Mouse (Mus musculus): Measurements from ENCODE around the gene Trit1. TPM values are rescaled to one million over a fixed set of nuclear protein-coding genes. Genes with fewer than 3 reads are reported as not detected.

Gene Trit1
- polyA plus RNA-seq (2015; fragmentation: Nextera tagmentation; extraction: Ambion mirVana), result 15.6 and 16.7 TPM in 2 replicates

DNA sequence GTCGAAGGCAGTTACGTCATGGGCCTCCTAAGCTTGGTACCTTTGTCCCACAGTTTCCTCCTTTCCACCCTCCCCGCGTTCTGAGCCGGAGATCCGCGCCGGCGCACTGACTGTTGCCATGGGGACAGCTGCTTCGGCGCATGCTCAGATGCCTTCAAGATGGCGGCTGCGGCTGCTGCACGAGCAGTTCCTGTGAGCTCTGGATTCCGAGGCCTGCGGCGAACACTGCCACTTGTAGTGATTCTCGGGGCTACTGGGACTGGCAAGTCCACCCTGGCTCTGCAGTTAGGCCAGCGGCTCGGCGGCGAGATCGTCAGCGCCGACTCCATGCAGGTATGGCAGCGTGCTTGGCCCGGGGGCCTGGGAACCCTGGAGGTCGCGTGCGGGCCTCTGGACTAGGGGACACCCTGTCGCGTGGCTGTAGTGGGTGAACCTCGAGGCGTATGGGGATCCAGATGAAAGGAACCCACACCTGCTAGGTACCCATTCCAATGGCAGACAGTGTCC, at the start of gene Trit1:
Gene Trit1, plus strand, starts transcription at position 147 of the 507 bp plus-strand sequence.
- Histone ChIP-seq H3K36me3 (no peaks in the 10 kb centered on the region; the same call in 1 of the 2 replicates), H3K27ac (peak within 1 kb of the TSS; percentile 83), H3K9ac (peak within 1 kb of the TSS; percentile 70), H3K4me2 (replicated peaks) (peak within 1 kb of the TSS; percentile 68), H3K9me3 (no peaks in the 10 kb centered on the region), H3K4me3 (replicated peaks) (peak within 1 kb of the TSS; percentile 59), H3K27me3 (replicated peaks) (no peaks in the 10 kb centered on the region), H3K4me1 (replicated peaks) (peaks cover 13% of the 10 kb centered on the region)
- under 1% methylated on average over 34 of the region's 34 CpGs for WGBS
- ATAC-seq, result peak; percentile 98

DNA sequence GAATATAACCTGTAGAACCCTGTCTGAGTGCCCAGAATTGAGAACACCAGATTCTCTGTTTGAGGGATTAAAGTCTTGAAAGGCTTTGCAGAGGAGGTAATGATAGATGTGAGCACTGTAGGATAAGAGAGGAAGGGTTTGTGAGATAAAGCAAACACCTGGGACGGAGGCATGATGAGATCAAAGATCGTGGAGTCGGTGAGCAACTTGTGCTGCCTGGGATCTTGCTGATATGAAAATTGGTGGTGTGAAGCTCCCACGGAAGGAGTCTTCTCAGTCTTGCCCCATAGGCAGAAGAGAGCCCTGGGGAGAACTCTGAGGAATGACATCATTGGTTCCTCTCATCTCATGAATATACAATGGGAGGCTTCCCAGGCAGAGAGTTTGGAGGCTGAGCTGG, 48.3 kb upstream of the Trit1 start:
- no peaks in the 10 kb centered on the region for H3K27me3 ChIP-seq (replicated peaks)
- ATAC-seq, result no peak
- WGBS, result 53% methylated on average over 4 of the region's 4 CpGs

DNA sequence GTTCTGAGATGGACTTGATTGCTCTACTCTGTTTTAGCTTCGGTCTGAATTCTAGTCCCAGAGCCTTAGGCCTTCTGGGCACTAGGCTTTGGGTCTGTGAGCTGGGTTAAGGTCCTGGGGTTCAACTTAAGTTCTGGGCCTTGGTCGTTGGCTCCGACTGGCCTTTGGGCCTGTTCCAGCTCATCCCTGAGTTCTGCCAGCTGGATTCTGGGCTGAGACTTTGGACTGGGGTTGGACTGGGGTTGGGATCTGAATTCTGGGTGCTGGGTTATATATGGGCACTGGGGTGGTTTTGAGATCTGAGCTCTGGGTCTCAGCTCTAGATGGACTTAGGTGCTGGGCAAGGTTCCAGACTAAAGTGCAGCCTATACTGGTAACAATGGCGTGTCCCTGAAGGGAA, 45.2 kb upstream of the Trit1 start:
- Histone ChIP-seq H3K4me2 (replicated peaks) (no peak overlapping the region), H3K9ac (no peak overlapping the region)

More for the DNA sequence above, 48.3 kb upstream of the Trit1 start:
- Histone ChIP-seq H3K4me2 (replicated peaks) (no peak overlapping the region), H3K9me3 (no peaks in the 10 kb centered on the region), H3K27ac (no peak overlapping the region), H3K4me1 (replicated peaks) (no peaks in the 10 kb centered on the region), H3K9ac (no peak overlapping the region), H3K36me3 (no peaks in the 10 kb centered on the region), H3K4me3 (replicated peaks) (no peak overlapping the region)

DNA sequence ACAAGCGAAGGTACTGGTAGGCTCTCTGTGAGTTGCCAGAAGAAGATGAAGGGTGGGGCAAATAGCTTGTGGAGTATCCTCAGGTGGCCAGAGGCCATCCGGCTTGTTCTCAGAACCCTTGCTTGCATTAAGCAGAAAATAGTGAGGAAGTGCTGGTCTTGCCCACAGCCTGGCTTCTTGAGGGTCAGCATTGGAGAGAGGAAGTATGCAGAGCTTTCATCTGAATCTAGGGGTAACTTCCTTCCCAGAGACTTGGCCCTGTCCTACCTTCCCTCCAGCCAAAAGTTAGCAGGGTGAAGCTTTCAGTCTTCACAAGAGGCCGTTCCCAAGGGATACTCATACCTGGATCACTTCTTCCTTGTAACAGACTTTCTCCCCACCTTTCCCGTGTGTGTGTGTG, 44.8 kb upstream of the Trit1 start:
- H3K36me3 ChIP-seq, result no peaks in the 10 kb centered on the region
- 76% methylated on average over 4 of the region's 4 CpGs for WGBS
- H3K27ac ChIP-seq, result no peak overlapping the region
- H3K27me3 ChIP-seq (replicated peaks), result no peaks in the 10 kb centered on the region
- no peak for ATAC-seq
- H3K4me3 ChIP-seq (replicated peaks), result no peak overlapping the region
- H3K4me1 ChIP-seq (replicated peaks), result no peaks in the 10 kb centered on the region
- no peaks in the 10 kb centered on the region for H3K9me3 ChIP-seq
- no peak overlapping the region for H3K4me2 ChIP-seq (replicated peaks)
- H3K9ac ChIP-seq, result no peak overlapping the region

More for the DNA sequence above, 45.2 kb upstream of the Trit1 start:
- Histone ChIP-seq H3K4me1 (replicated peaks) (no peaks in the 10 kb centered on the region), H3K27me3 (replicated peaks) (no peaks in the 10 kb centered on the region), H3K36me3 (no peaks in the 10 kb centered on the region), H3K27ac (no peak overlapping the region), H3K4me3 (replicated peaks) (no peak overlapping the region), H3K9me3 (no peaks in the 10 kb centered on the region)
- ATAC-seq, result no peak
- WGBS, result 76% methylated on average over 4 of the region's 4 CpGs

DNA sequence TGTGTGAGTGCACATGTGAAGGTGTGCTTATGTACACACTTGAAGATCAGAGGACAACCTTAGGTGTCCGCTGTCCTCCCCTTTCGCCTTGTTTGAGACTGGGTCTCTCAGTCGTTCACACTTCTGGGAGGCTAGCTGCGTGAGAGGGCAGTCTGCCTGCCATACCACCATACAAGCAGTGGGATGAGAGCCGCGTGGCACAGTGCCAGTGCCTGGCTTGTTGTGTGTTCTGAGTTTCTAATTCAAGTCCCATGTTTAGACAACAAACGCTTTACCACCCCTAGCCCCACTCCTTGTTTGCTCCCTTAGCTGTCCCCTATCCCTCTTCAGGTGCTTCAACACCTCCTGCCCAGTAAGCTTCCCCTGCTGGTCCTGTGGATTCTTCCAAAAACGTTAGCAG, 44.3 kb upstream of the Trit1 start:
- no peak overlapping the region for H3K9ac ChIP-seq

DNA sequence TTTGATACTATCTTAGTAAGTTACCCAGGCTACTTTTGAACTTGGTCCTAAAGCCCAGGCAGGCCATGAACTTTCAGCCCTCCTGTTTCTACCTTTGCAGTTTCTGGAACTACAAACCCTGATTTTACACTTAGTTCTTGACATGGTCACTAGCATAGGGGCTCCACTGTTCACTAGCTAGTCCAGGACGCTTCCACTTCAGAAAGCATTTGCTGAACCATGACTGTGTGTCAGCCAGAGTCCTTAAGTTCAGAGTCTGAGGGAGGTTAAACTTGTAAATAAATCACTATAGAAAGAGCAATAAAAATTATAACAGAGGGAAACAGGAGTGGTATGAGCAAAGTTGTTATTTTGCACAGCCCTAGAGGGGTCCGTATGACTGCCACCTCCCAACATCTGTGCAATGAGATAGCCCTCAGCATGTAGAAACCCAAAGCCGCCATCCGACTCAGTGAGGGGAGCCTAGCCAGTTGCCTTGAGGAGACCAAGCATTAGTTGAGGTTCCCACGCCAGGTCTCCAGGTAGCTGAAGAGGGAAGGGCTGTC, 41.3 kb upstream of the Trit1 start:
- Histone ChIP-seq H3K9ac (no peak overlapping the region), H3K4me3 (replicated peaks) (no peak overlapping the region), H3K27ac (no peak overlapping the region), H3K27me3 (replicated peaks) (no peaks in the 10 kb centered on the region), H3K36me3 (no peaks in the 10 kb centered on the region), H3K4me2 (replicated peaks) (no peak overlapping the region), H3K4me1 (replicated peaks) (no peaks in the 10 kb centered on the region), H3K9me3 (no peaks in the 10 kb centered on the region)
- 81% methylated on average over 5 of the region's 5 CpGs for WGBS
- 0 out of 2 replicates have a peak, but pooled peaks have one; percentile 11 for ATAC-seq

More for the DNA sequence above, 44.3 kb upstream of the Trit1 start:
- no peaks in the 10 kb centered on the region for H3K9me3 ChIP-seq
- H3K4me1 ChIP-seq (replicated peaks), result no peaks in the 10 kb centered on the region
- no peaks in the 10 kb centered on the region for H3K27me3 ChIP-seq (replicated peaks)
- H3K4me3 ChIP-seq (replicated peaks), result no peak overlapping the region
- 68% methylated on average over 8 of the region's 8 CpGs for WGBS
- ATAC-seq, result no peak
- no peaks in the 10 kb centered on the region for H3K36me3 ChIP-seq
- no peak overlapping the region for H3K4me2 ChIP-seq (replicated peaks)
- no peak overlapping the region for H3K27ac ChIP-seq

DNA sequence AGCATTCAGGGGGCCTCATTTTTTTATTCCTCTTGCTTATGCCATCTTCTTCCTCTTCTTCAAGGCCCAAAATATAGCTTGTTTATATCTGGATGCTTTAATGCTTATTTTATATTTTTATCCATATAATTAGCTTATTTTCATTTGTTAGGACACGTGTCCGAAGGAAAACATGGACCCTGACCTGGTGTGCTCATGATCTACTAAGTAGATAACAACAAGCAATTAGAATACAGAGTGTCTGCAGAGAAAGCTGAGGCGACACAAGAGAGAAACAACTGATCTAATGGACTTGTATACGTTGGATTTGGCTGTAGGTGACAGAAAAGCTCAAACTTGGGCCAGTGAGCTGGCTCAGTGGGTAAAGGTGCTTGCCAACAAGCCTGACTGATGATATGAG, 39.5 kb upstream of the Trit1 start:
- Histone ChIP-seq H3K27ac (no peak overlapping the region), H3K4me2 (replicated peaks) (no peak overlapping the region), H3K9ac (no peak overlapping the region), H3K4me1 (replicated peaks) (peaks cover 7% of the 10 kb centered on the region; the same call in 1 of the 2 replicates), H3K36me3 (no peaks in the 10 kb centered on the region), H3K4me3 (replicated peaks) (no peak overlapping the region), H3K27me3 (replicated peaks) (no peaks in the 10 kb centered on the region), H3K9me3 (no peaks in the 10 kb centered on the region)
- no peak for ATAC-seq
- 66% methylated on average over 4 of the region's 4 CpGs for WGBS

DNA sequence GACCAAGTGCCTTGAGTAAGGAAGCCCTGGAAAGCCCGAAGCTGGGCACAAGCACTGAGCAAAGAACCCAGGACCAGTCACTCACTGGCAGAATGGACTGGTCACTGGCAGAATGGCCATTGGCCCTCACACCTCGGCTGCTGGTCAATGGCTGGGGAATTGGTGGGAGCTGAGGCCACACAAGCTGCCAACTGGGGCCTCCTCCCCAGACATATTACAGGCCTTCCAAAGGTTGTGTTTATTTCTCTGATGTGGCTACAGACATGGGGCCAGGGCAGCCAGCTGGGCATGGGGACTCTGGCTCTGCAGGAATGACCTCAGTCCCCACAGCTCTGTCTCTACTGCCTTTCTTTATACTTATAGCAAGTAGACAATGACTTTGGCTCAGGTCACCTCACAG, 37.5 kb upstream of the Trit1 start:
- Histone ChIP-seq H3K27me3 (replicated peaks) (peaks cover 8% of the 10 kb centered on the region), H3K4me2 (replicated peaks) (no peak overlapping the region), H3K4me3 (replicated peaks) (no peak overlapping the region), H3K27ac (no peak overlapping the region), H3K4me1 (replicated peaks) (peaks cover 8% of the 10 kb centered on the region; the same call in 1 of the 2 replicates), H3K9ac (no peak overlapping the region), H3K9me3 (no peaks in the 10 kb centered on the region), H3K36me3 (no peaks in the 10 kb centered on the region)
- WGBS, result 69% methylated on average over 2 of the region's 2 CpGs
- ATAC-seq, result no peak

DNA sequence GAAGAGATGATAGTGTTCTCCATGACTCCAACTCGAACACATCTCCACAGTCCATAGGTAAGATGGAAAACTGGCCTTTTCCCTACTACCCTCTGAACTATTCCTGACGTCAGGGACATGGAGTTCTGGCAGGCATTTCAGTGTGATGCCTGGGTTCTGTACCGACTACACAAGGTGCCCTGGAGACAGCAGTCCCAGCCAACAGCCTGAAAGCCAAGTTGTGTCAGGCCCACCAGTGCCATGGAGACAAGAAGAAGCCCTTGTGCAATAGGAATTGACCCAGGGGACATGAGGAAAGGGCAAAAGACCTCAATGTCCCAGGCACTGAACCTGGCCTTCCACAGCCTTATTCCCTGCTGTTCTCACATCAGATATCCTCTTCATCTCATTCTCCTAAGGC, 36.6 kb upstream of the Trit1 start:
- no peak overlapping the region for H3K4me3 ChIP-seq (replicated peaks)

DNA sequence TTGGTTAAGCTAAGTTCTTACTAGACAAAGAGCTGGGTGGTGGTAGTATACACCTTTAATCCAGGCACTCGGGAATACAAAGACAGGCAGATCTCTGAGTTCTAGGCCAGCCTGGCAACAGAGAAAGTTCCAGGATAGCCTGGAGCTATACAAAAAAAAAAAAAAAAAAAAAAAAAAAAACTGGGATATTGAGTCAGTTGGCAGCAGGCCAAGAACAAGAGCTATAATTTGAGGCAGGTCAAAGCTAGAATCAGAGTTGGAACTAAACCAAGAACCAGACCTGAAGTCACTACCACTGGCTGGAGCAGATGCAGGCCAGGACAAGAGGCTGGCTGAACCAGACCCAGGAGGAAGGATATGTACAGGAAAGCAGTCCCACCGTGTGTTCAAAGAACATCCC, 35.7 kb upstream of the Trit1 start:
- Histone ChIP-seq H3K27ac (no peak overlapping the region), H3K4me3 (replicated peaks) (no peak overlapping the region), H3K9me3 (no peaks in the 10 kb centered on the region), H3K4me2 (replicated peaks) (no peak overlapping the region), H3K36me3 (no peaks in the 10 kb centered on the region), H3K9ac (no peak overlapping the region), H3K4me1 (replicated peaks) (peaks cover 8% of the 10 kb centered on the region; the same call in 1 of the 2 replicates), H3K27me3 (replicated peaks) (peaks cover 12% of the 10 kb centered on the region)
- ATAC-seq, result peak; percentile 44
- WGBS, result 70% methylated on average over 2 of the region's 2 CpGs

More for the DNA sequence above, 36.6 kb upstream of the Trit1 start:
- Histone ChIP-seq H3K4me1 (replicated peaks) (peaks cover 8% of the 10 kb centered on the region; the same call in 1 of the 2 replicates), H3K27ac (no peak overlapping the region), H3K27me3 (replicated peaks) (peaks cover 12% of the 10 kb centered on the region), H3K9ac (no peak overlapping the region), H3K36me3 (no peaks in the 10 kb centered on the region), H3K9me3 (no peaks in the 10 kb centered on the region), H3K4me2 (replicated peaks) (no peak overlapping the region)
- 80% methylated on average over 3 of the region's 3 CpGs for WGBS
- ATAC-seq, result no peak

DNA sequence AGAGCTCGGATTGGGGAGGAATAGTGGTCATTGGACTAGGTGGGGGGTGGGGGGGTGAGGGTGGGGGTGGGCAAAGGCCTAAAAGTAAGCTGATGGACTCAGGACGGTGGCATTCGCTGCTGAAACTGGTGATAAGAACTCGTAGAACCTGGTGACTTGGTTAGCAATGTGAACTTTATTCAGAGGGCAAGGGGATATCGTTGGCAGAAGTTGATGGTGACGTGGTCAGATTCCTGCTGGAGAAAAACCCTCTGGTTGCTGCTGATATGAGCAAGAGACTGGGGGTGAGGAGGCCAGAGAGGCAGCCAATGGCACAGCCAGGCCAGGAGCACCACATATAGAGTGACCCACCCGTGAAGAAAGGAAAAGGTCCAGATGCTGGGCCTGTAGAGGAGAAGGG, 35.2 kb upstream of the Trit1 start:
- WGBS, result 70% methylated on average over 7 of the region's 7 CpGs
- ATAC-seq, result peak; percentile 38
- Histone ChIP-seq H3K4me2 (replicated peaks) (no peak overlapping the region), H3K4me1 (replicated peaks) (peaks cover 8% of the 10 kb centered on the region; the same call in 1 of the 2 replicates), H3K4me3 (replicated peaks) (no peak overlapping the region), H3K9me3 (no peaks in the 10 kb centered on the region), H3K27me3 (replicated peaks) (peaks cover 12% of the 10 kb centered on the region), H3K36me3 (no peaks in the 10 kb centered on the region), H3K9ac (no peak overlapping the region), H3K27ac (no peak overlapping the region)

DNA sequence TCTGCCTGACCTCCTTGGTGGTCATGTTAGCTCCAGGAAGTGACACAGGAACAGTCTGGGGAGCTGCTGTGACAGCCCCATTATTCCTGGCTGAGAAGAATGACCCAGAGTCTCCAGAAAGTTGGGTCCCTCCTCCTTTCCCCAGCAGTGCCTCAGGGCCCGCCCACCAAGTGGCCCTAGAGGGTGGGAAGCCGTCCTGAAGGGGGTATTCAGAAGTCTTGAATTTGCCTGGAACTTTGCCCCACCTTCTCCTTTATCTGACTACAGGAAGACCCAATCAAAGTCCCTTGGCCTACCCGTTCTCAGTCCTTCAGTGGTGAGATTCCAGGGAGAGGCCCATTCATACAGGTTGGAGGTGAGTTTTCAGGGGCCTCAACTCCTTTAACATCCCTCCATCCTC, 34.5 kb upstream of the Trit1 start:
- 42% methylated on average over 3 of the region's 3 CpGs for WGBS
- Histone ChIP-seq H3K27ac (no peak overlapping the region), H3K36me3 (no peaks in the 10 kb centered on the region), H3K27me3 (replicated peaks) (peaks cover 12% of the 10 kb centered on the region), H3K4me1 (replicated peaks) (peaks cover 8% of the 10 kb centered on the region; the same call in 1 of the 2 replicates), H3K9ac (no peak overlapping the region), H3K4me2 (replicated peaks) (no peak overlapping the region; the same call in 1 of the 2 replicates), H3K4me3 (replicated peaks) (no peak overlapping the region), H3K9me3 (no peaks in the 10 kb centered on the region)
- ATAC-seq, result peak; percentile 60

DNA sequence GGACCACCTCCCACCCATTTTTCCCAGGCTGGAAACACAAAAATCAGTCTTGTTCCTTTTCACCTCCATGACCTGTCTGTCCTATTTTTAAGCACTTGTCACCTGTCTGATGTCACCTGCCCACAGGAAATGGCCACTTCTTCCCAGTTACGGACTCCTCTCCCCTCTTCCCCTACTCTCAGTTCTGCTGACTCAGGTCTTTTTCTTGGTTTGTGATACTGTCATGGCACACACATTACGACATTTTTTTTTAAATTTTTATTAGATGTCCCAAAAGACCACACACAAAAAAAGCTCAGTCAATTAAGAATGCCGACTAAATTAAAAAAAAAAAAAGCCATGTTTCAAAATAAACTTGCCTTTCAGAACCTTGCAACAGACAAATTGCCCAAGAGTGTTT, 33.9 kb upstream of the Trit1 start:
- no peak overlapping the region for H3K27ac ChIP-seq
- no peak overlapping the region for H3K4me2 ChIP-seq (replicated peaks)
- ATAC-seq, result no peak
- H3K4me3 ChIP-seq (replicated peaks), result no peak overlapping the region
- H3K4me1 ChIP-seq (replicated peaks), result peaks cover 8% of the 10 kb centered on the region; the same call in 1 of the 2 replicates
- no peaks in the 10 kb centered on the region for H3K36me3 ChIP-seq
- H3K9ac ChIP-seq, result no peak overlapping the region
- peaks cover 12% of the 10 kb centered on the region for H3K27me3 ChIP-seq (replicated peaks)
- H3K9me3 ChIP-seq, result no peaks in the 10 kb centered on the region
- WGBS, result 71% methylated on average over 3 of the region's 3 CpGs
